Mouse (Mus musculus): ENCODE results near the gene Aifm2. TPM values are rescaled to one million over a fixed set of nuclear protein-coding genes. Genes with fewer than 3 reads are reported as not detected.

Gene Aifm2
- polyA plus RNA-seq, 1 experiment from 2014 or later: 6.3 TPM

- Histone ChIP-seq H3K4me3 (peak overlapping the region; percentile 93), H3K9ac (peak overlapping the region; percentile 99), H3K27ac (peak overlapping the region; percentile 99), H3K27me3 (no peaks in the 10 kb centered on the region), H3K4me2 (replicated peaks) (peak overlapping the region; percentile 57), H3K36me3 (no peaks in the 10 kb centered on the region), H3K4me1 (peaks cover 23% of the 10 kb centered on the region), H3K9me3 (replicated peaks) (no peaks in the 10 kb centered on the region)
- WGBS: 10% methylated on average over 10 of the region's 10 CpGs
- no peak for ATAC-seq (ENCODE audit: low FRiP score)
Measured at GRCm38 (mm10) chr10:61784414-61784813, 69.4 kb downstream of the Aifm2 start.

GRCm38 (mm10) chr10:61787541-61788313 is 72.7 kb downstream of the Aifm2 start:
- Histone ChIP-seq H3K4me2 (replicated peaks) (no peak overlapping the region), H3K9ac (no peak overlapping the region), H3K4me3 (no peak overlapping the region), H3K4me1 (peaks cover 7% of the 10 kb centered on the region; the same call in 1 of the 2 replicates), H3K9me3 (replicated peaks) (no peaks in the 10 kb centered on the region), H3K27me3 (no peaks in the 10 kb centered on the region), H3K27ac (no peak overlapping the region), H3K36me3 (no peaks in the 10 kb centered on the region)
- 70% methylated on average over 10 of the region's 10 CpGs for WGBS
- ATAC-seq (ENCODE audit: low FRiP score): no peak

GRCm38 (mm10) chr10:61788499-61788898 is 73.4 kb downstream of the Aifm2 start:
- Histone ChIP-seq H3K9ac (no peak overlapping the region), H3K4me2 (replicated peaks) (no peak overlapping the region), H3K36me3 (no peaks in the 10 kb centered on the region), H3K4me1 (peaks cover 7% of the 10 kb centered on the region; the same call in 1 of the 2 replicates), H3K4me3 (no peak overlapping the region), H3K27ac (no peak overlapping the region), H3K9me3 (replicated peaks) (no peaks in the 10 kb centered on the region), H3K27me3 (no peaks in the 10 kb centered on the region)
- no peak for ATAC-seq (ENCODE audit: low FRiP score)
- 91% methylated on average over 5 of the region's 5 CpGs for WGBS

Small RNA genes within 50 kb of the gene (microRNA-seq; reads per million reads assigned to microRNA genes)
- gene Mir5108: not detected

Other genes with a start within 250 kb of the Aifm2 start
- gene Lrrc20, start 239.5 kb upstream of the Aifm2 start, polyA plus RNA-seq (2016; fragmentation: Nextera tagmentation; extraction: Ambion mirVana): 12.5 and 13.5 TPM in 2 replicates
- gene Npffr1, start 119.8 kb upstream of the Aifm2 start, polyA plus RNA-seq (2016; fragmentation: Nextera tagmentation; extraction: Ambion mirVana): 0.25 TPM in 2 replicates
- 193 and 196 TPM in 2 replicates for gene Ppa1, start 66.7 kb upstream of the Aifm2 start, polyA plus RNA-seq (2016; fragmentation: Nextera tagmentation; extraction: Ambion mirVana)
- 234 and 235 TPM in 2 replicates for gene Sar1a, start 35.0 kb upstream of the Aifm2 start, polyA plus RNA-seq (2016; fragmentation: Nextera tagmentation; extraction: Ambion mirVana)
- gene Tysnd1, start 19.7 kb upstream of the Aifm2 start, polyA plus RNA-seq (2016; fragmentation: Nextera tagmentation; extraction: Ambion mirVana): 36.5 and 37.4 TPM in 2 replicates
- gene H2afy2, start 68.9 kb downstream of the Aifm2 start, polyA plus RNA-seq (2016; fragmentation: Nextera tagmentation; extraction: Ambion mirVana): 340 and 382 TPM in 2 replicates